Mouse (Mus musculus) intestine, embryonic 15.5 days (tissue): ENCODE data around the gene Stoml3. TPM values are rescaled to one million over a fixed set of nuclear protein-coding genes. Genes with fewer than 3 reads are reported as not detected.

Experiments used
- ATAC-seq: fragments of 200-750 bp; cut with Nextera tagmentation; 2 replicates; pipeline ENCODE4 v1.8.0; 2017; ENCODE audit warnings: moderate TSS enrichment, moderate library complexity
- H3K27ac ChIP-seq: fragments of 300-500 bp; sonication (generic); 2 replicates; pipeline ENCODE4 v1.5.1; 2015; ENCODE audit warnings: mild to moderate bottlenecking, inconsistent platforms
- H3K27me3 ChIP-seq: fragments of 300-500 bp; sonication (generic); replicated peaks from 2 replicates; pipeline ENCODE4 v1.6.1; 2015; ENCODE audit warnings: inconsistent platforms
- H3K36me3 ChIP-seq: fragments of 300-500 bp; sonication (generic); 2 replicates; pipeline ENCODE4 v1.6.1; 2015; ENCODE audit warnings: inconsistent platforms
- H3K4me1 ChIP-seq: fragments of 300-500 bp; sonication (generic); replicated peaks from 2 replicates; pipeline ENCODE4 v1.6.1; 2015; ENCODE audit warnings: inconsistent platforms
- H3K4me2 ChIP-seq: fragments of 300-500 bp; sonication (generic); replicated peaks from 2 replicates; pipeline ENCODE4 v1.6.1; 2015; ENCODE audit warnings: mild to moderate bottlenecking, inconsistent platforms
- H3K4me3 ChIP-seq: fragments of 300-500 bp; sonication (generic); replicated peaks from 2 replicates; pipeline ENCODE4 v1.5.1; 2015; ENCODE audit warnings: inconsistent platforms
- H3K9ac ChIP-seq: fragments of 300-500 bp; sonication (generic); 2 replicates; pipeline ENCODE4 v1.6.1; 2015; ENCODE audit warnings: inconsistent platforms
- H3K9me3 ChIP-seq: fragments of 300-500 bp; sonication (generic); 2 replicates; pipeline ENCODE4 v1.6.1; 2016; ENCODE audit warnings: inconsistent platforms
- WGBS: fragments of 180-500 bp; shearing (Covaris S2); methylation state at CpG from one replicate; pipeline ENCODE4 v1.1.7; 2015; 5-methylcytosine and 5-hydroxymethylcytosine counted together
- polyA plus RNA-seq: library from polyadenylated mRNA; unstranded; fragments of >200 nt; fragmentation: Nextera tagmentation; extraction: Ambion mirVana; gene quantifications from 2 replicates; pipeline ENCODE4 v1.2.1, GENCODE M21; 2015

Stoml3 gene
- polyA plus RNA-seq, 1 experiment from 2014 or later, result 0.15 TPM

DNA sequence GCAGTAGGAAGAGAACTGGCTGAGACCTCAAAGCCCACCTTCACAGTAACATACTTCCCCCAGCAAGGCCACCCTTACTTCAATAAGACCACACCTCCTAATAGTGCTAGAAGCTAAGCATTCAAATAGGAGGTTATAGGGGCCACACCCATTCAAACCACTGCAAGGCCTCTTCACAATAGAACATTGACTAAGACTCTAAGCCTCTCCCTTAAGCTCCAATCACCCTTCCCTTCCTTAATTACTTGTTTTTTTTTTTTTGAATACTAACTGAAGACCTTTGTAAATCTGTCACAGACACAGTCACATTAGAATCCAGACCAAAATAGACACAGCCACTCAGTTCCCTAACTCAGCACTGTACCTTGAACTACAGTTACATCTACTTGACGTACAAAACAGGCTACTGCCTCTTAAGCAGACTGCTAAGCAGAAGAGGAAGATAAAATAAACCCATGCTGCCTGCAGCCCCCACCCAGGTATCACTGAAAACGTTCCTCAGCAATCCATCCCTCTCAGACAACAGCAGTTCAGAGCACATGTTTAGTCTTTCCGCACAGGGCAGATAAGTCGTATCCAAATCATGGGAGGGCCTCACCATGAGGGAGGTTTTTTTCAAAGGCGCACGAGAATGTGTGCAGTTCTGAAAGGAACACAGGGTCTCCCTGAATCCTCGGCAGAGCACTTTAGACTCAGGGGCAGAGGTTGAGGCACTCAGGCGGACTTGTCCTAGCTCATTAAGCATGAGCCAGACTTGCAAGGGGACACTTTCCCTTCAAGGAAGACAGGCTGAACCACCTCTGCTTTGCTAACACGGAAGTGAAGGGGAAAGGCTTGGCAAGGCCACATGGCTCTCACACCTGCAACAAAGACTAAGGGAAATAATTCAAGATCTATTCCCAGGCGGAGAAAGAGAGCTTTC, 66.8 kb downstream of the Stoml3 start:
- no peaks in the 10 kb centered on the region for H3K27me3 ChIP-seq
- H3K9me3 ChIP-seq, result no peaks in the 10 kb centered on the region
- peak; percentile 60; the same call in 1 of the 2 replicates for ATAC-seq
- 38% methylated on average over 10 of the region's 10 CpGs for WGBS
- no peak overlapping the region for H3K4me3 ChIP-seq
- H3K27ac ChIP-seq, result no peak overlapping the region
- H3K4me1 ChIP-seq, result peaks cover 11% of the 10 kb centered on the region; the same call in 1 of the 2 replicates
- no peak overlapping the region for H3K4me2 ChIP-seq
- no peaks in the 10 kb centered on the region for H3K36me3 ChIP-seq
- H3K9ac ChIP-seq, result no peak overlapping the region

DNA sequence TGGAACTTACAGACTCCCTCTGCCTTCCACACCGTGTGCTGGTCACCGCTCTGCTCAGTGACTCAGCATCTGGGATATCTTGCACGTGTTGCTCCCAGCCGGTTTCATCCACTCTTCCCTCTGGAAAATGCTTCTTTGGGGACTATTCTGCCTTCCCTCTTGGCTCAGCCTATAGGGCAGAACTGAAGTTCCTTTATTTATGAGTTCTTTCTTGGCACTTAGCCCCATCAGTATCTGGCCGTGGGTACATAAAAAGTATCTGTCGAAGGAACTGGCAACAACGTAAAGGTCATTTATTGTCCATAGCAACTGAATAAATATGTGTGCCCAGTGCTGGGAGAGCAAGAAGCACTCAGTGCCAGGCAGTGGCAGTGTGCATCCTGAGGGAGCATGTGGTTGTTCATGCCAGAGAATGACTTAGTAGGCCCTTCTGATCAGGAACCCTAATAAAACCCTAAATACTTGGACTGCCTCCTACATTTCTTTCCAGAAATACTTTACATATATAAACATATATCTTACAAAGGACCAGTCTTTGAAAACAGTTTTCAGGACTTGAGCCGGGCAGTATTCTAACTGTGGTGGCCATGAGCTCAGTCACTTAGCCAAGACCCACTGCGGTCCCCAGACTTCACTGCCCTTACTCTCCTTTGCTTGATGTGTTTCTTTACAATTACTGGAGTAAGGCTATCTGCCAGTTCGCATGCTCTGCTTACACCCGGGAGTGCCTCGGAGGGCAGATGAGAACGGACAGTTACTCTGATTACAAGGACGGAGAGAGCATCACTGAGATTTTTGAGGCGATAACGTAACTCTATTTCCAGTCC, 69.1 kb downstream of the Stoml3 start:
- Histone ChIP-seq H3K9ac (no peak overlapping the region), H3K36me3 (no peaks in the 10 kb centered on the region), H3K4me1 (peaks cover 11% of the 10 kb centered on the region; the same call in 1 of the 2 replicates), H3K9me3 (no peaks in the 10 kb centered on the region), H3K4me2 (no peak overlapping the region), H3K27me3 (no peaks in the 10 kb centered on the region), H3K27ac (peak overlapping the region; percentile 58), H3K4me3 (no peak overlapping the region)
- WGBS, result 55% methylated on average over 16 of the region's 16 CpGs
- peak; percentile 12; the same call in 1 of the 2 replicates for ATAC-seq

Other genes starting within 250 kb of the Stoml3 start
- 14.8 and 16.0 TPM in 2 replicates for gene Nhlrc3, start 25.3 kb upstream of the Stoml3 start, polyA plus RNA-seq
- gene Proser1, start 25.0 kb upstream of the Stoml3 start, polyA plus RNA-seq, result 14.2 and 15.0 TPM in 2 replicates
- gene Frem2, start 168.7 kb downstream of the Stoml3 start, polyA plus RNA-seq, result 7.1 and 8.0 TPM in 2 replicates